Mouse (Mus musculus) liver, embryonic 14.5 days (tissue): ENCODE measurements around the gene Usp33. TPM values are rescaled to one million over a fixed set of nuclear protein-coding genes. Genes with fewer than 3 reads are reported as not detected.
A peak's percentile ranks its signal among the peaks of the same experiment; 100 is the strongest.

Source experiments
- ATAC-seq: fragments of 200-750 bp; cut with Nextera tagmentation; 2 replicates; pipeline ENCODE4 v1.8.0; 2017; ENCODE audit warnings: moderate number of reproducible peaks, mild to moderate bottlenecking, moderate library complexity; ENCODE audit not compliant: insufficient read depth
- DNase-seq, 3 experiments: peaks; one replicate each; pipeline ENCODE4 v3.0.0-alpha.2; 2012 to 2013; ENCODE audit warnings: low read depth in 3 of 3, low spot score in 3 of 3
- H3K27ac ChIP-seq: fragments of 300-500 bp; sonication (generic); 2 replicates; pipeline ENCODE4 v1.5.1; 2014; ENCODE audit warnings: moderate library complexity, mild to moderate bottlenecking, control low read depth, inconsistent platforms
- H3K27me3 ChIP-seq: fragments of 300-500 bp; sonication (generic); 2 replicates; pipeline ENCODE4 v1.6.1; 2014; ENCODE audit warnings: mild to moderate bottlenecking, low read length, moderate library complexity; ENCODE audit not compliant: control insufficient read depth, insufficient read depth
- H3K36me3 ChIP-seq: fragments of 300-500 bp; sonication (generic); replicated peaks from 2 replicates; pipeline ENCODE4 v1.6.1; 2014; ENCODE audit warnings: low read depth; ENCODE audit not compliant: control insufficient read depth, insufficient read depth
- H3K4me1 ChIP-seq, 2 experiments: fragments of 200-500 bp in 1 of 2; fragments of 300-500 bp in 1 of 2; sonication (generic) in 1 of 2; replicated peaks; 2 replicates each; pipeline ENCODE4 v1.6.1; 2012 to 2014; ENCODE audit warnings: antibody characterized with exemption in 1 of 2, inconsistent platforms in 1 of 2, low read length in 1 of 2; ENCODE audit not compliant: control insufficient read depth in 2 of 2, insufficient read depth in 2 of 2
- H3K4me2 ChIP-seq: fragments of 300-500 bp; sonication (generic); 2 replicates; pipeline ENCODE4 v1.6.1; 2014; ENCODE audit warnings: low read depth, mild to moderate bottlenecking, control low read depth, moderate library complexity
- H3K4me3 ChIP-seq, 2 experiments: fragments of 200-500 bp in 1 of 2; fragments of 300-500 bp in 1 of 2; sonication (generic) in 1 of 2; 2 replicates each; pipeline ENCODE4 v1.5.1; 2012 to 2014; ENCODE audit warnings: low read depth in 2 of 2, low read length in 2 of 2, mild to moderate bottlenecking in 2 of 2, control low read depth in 1 of 2, inconsistent platforms in 1 of 2, moderate library complexity in 1 of 2; ENCODE audit not compliant: insufficient read depth in 1 of 2
- H3K9ac ChIP-seq: fragments of 300-500 bp; sonication (generic); replicated peaks from 2 replicates; pipeline ENCODE4 v1.6.1; 2014; ENCODE audit warnings: mild to moderate bottlenecking, control low read depth, moderate library complexity
- H3K9me3 ChIP-seq: fragments of 300-500 bp; sonication (generic); 2 replicates; pipeline ENCODE4 v1.6.1; 2016; ENCODE audit warnings: low read length, mixed read lengths; ENCODE audit not compliant: control insufficient read depth
- CTCF ChIP-seq: IDR thresholded peaks from 2 replicates; pipeline ENCODE4 v1.5.1; 2016; ENCODE audit warnings: antibody characterized with exemption, low read depth, control low read depth
- EP300 ChIP-seq: IDR thresholded peaks from 2 replicates; pipeline ENCODE4 v1.6.1; 2016; ENCODE audit warnings: antibody characterized with exemption, low read depth
- WGBS: fragments of 180-500 bp; shearing (Covaris S2); extraction: QIAGEN DNeasy Blood & Tissue Kit; methylation state at CpG from one replicate; pipeline ENCODE4 v1.1.7; 2014; ENCODE audit not compliant: insufficient replicate concordance; 5-methylcytosine and 5-hydroxymethylcytosine counted together
- polyA plus RNA-seq, 2 experiments: library from polyadenylated mRNA; depleted of rRNA in 1 of 2; stranded (reverse) in 1 of 2; unstranded in 1 of 2; fragments of >200 nt; fragmentation: Nextera tagmentation in 1 of 2; extraction: Ambion mirVana in 1 of 2; gene quantifications; 2 replicates each; pipeline versions ENCODE4 v1.2.1 to v1.2.3; 2012 to 2014

Gene Usp33
- polyA plus RNA-seq, 2 experiments = 18.5 to 23.1 TPM

GRCm38 (mm10) chr3:152410980-152411551 lies 64.8 kb downstream of the Usp33 start:
- Histone ChIP-seq H3K4me1 (peaks cover 10 to 20% of the 10 kb centered on the region in 2 experiments), H3K27me3 (no peaks in the 10 kb centered on the region), H3K9me3 (no peaks in the 10 kb centered on the region), H3K9ac (no peak overlapping the region), H3K4me2 (no peak overlapping the region), H3K27ac (no peak overlapping the region), H3K4me3 (no peak overlapping the region), H3K36me3 (no peaks in the 10 kb centered on the region)
- DNase-seq = no peak
- TF ChIP-seq CTCF (no peak), EP300 (no peak)
- ATAC-seq = peak; percentile 13; the same call in 1 of the 2 replicates
- 47% methylated on average over 7 of the region's 7 CpGs for WGBS

GRCm38 (mm10) chr3:152412362-152412761 lies 66.1 kb downstream of the Usp33 start:
- DNase-seq (no peak), ATAC-seq (no peak)
- Histone ChIP-seq H3K9me3 (no peaks in the 10 kb centered on the region), H3K27me3 (no peaks in the 10 kb centered on the region), H3K4me3 (no peak overlapping the region), H3K4me2 (no peak overlapping the region), H3K36me3 (no peaks in the 10 kb centered on the region), H3K9ac (no peak overlapping the region), H3K27ac (no peak overlapping the region), H3K4me1 (peaks cover 7 to 12% of the 10 kb centered on the region in 2 experiments)
- 60% methylated on average over 4 of the region's 4 CpGs for WGBS
- TF ChIP-seq CTCF = no peak

- H3K4me3 ChIP-seq = no peak overlapping the region
- H3K9me3 ChIP-seq = no peaks in the 10 kb centered on the region
- 81% methylated on average over 8 of the region's 8 CpGs for WGBS
- H3K4me2 ChIP-seq = no peak overlapping the region
- no peak overlapping the region for H3K9ac ChIP-seq
- no peaks in the 10 kb centered on the region for H3K27me3 ChIP-seq
- no peak for DNase-seq
- ATAC-seq = no peak
- H3K27ac ChIP-seq = no peak overlapping the region
- no peaks in the 10 kb centered on the region for H3K4me1 ChIP-seq
- H3K36me3 ChIP-seq = peaks cover 11% of the 10 kb centered on the region
- TF ChIP-seq CTCF (no peak), EP300 (no peak)
Observed at GRCm38 (mm10) chr3:152428925-152429324, 82.6 kb downstream of the Usp33 start.

GRCm38 (mm10) chr3:152432677-152433076 lies 86.4 kb downstream of the Usp33 start:
- peaks cover 2% of the 10 kb centered on the region in 2 experiments; a peak in 2 of 4 replicates for H3K4me1 ChIP-seq
- no peaks in the 10 kb centered on the region for H3K9me3 ChIP-seq
- 78% methylated on average over 7 of the region's 7 CpGs for WGBS
- H3K4me3 ChIP-seq = no peak overlapping the region
- peaks cover 5% of the 10 kb centered on the region for H3K36me3 ChIP-seq
- H3K27me3 ChIP-seq = no peaks in the 10 kb centered on the region
- H3K4me2 ChIP-seq = no peak overlapping the region
- ATAC-seq = no peak
- H3K9ac ChIP-seq = no peak overlapping the region
- no peak overlapping the region for H3K27ac ChIP-seq
- TF ChIP-seq CTCF = no peak
- no peak for TF ChIP-seq EP300
- DNase-seq = no peak

GRCm38 (mm10) chr3:152435590-152435989 lies 89.3 kb downstream of the Usp33 start:
- ATAC-seq (no peak), DNase-seq (no peak)
- no peaks in the 10 kb centered on the region; the same call in 1 of the 2 replicates for H3K36me3 ChIP-seq
- H3K4me2 ChIP-seq = no peak overlapping the region
- H3K4me3 ChIP-seq = no peak overlapping the region
- H3K9ac ChIP-seq = no peak overlapping the region
- H3K27me3 ChIP-seq = no peaks in the 10 kb centered on the region
- H3K9me3 ChIP-seq = no peaks in the 10 kb centered on the region
- TF ChIP-seq EP300 (no peak), CTCF (no peak)
- H3K4me1 ChIP-seq = peaks cover 2 to 3% of the 10 kb centered on the region in 2 experiments; a peak in 2 of 4 replicates
- H3K27ac ChIP-seq = no peak overlapping the region
